Mouse (Mus musculus): ENCODE measurements around the gene Gatad2a. TPM values are rescaled to one million over a fixed set of nuclear protein-coding genes. Genes with fewer than 3 reads are reported as not detected.
A peak's percentile ranks its signal among the peaks of the same experiment; 100 is the strongest.
"Not testable (repeated sequence)": the region's sequence is repeated elsewhere in the genome, so short reads cannot be mapped to it uniquely, and the experiment has no call there.

The Gatad2a gene
- total RNA-seq (2021), result 10 to 100 TPM; 31.0 to 35.1 TPM
- long read RNA-seq, experiment 1, partial matches to known transcripts, result 3 of 31 reads
- long read RNA-seq, experiment 1, other reads (novel, unspliced or antisense), result 23 of 31 reads
- long read RNA-seq, experiment 2, transcript Gatad2a-202 (13 exons, 3,363 nt), result major isoform, 9 of 39 reads
- long read RNA-seq, experiment 2, partial matches to known transcripts, result 2 of 39 reads
- long read RNA-seq, experiment 2, other reads (novel, unspliced or antisense), result 24 of 39 reads

GRCm38 (mm10) chr8:69995776-69996588 is at the start of gene Gatad2a:
Gene Gatad2a, minus strand, starts transcription at chr8:69996384.
- DNase-seq, result peak; percentile 100
- intact Hi-C loops (cut with DNase I; ENCODE audit: low total_unique reads), result no loop called here

GRCm38 (mm10) chr8:70043996-70044395 is 47.8 kb upstream of the Gatad2a start:
- intact Hi-C loops (cut with DNase I; ENCODE audit: low total_unique reads), result no loop called here
- DNase-seq, result no peak

- DNase-seq, result peak; percentile 96
- intact Hi-C loops (cut with DNase I; ENCODE audit: low total_unique reads), result no loop called here
These were observed 46.6 kb upstream of the Gatad2a start, which contains the start of the genes Mau2 and Sugp1 for GRCm38 (mm10) chr8:70042583-70043455. Gene Mau2, minus strand, starts transcription at chr8:70042734. Gene Sugp1, plus strand, starts transcription at chr8:70042813.

GRCm38 (mm10) chr8:70041885-70042546 is 45.8 kb upstream of the Gatad2a start:
- intact Hi-C loops (cut with DNase I; ENCODE audit: low total_unique reads), result no loop called here
- DNase-seq, result peak; percentile 31

DNA sequence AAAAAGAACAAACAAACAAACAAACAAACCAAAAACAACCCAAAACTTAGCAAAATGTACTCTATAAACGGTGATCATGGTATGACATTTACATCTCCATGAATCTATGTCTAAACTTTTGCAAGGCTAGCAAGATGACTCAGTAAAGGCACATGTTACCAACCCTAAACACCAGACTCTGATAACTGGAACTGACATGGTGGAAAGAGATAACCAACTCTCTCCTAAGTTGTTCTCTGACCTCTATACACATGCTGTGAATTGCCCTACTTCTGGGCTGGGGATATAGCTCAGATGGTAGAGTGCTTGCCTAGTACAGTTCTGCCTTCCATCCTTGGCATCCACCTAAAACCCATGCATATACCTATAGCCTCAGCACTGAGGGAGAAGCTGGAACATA is 41.8 kb upstream of the Gatad2a start:
- intact Hi-C loops (cut with DNase I; ENCODE audit: low total_unique reads), result no loop called here
- no peak for DNase-seq

GRCm38 (mm10) chr8:70030255-70030654 is 34.1 kb upstream of the Gatad2a start:
- intact Hi-C loops (cut with DNase I; ENCODE audit: low total_unique reads), result no loop called here
- DNase-seq, result no peak

- intact Hi-C loops (cut with DNase I; ENCODE audit: low total_unique reads), result no loop called here
- DNase-seq, result no peak
These were observed 30.0 kb upstream of the Gatad2a start for GRCm38 (mm10) chr8:70026151-70026550.

- intact Hi-C loops (cut with DNase I; ENCODE audit: low total_unique reads), result no loop called here
- DNase-seq, result no peak
These were observed 27.4 kb upstream of the Gatad2a start for GRCm38 (mm10) chr8:70023596-70023995.

GRCm38 (mm10) chr8:70015017-70015416 is 18.8 kb upstream of the Gatad2a start:
- DNase-seq, result no peak
- intact Hi-C loops (cut with DNase I; ENCODE audit: low total_unique reads), result no loop called here

DNA sequence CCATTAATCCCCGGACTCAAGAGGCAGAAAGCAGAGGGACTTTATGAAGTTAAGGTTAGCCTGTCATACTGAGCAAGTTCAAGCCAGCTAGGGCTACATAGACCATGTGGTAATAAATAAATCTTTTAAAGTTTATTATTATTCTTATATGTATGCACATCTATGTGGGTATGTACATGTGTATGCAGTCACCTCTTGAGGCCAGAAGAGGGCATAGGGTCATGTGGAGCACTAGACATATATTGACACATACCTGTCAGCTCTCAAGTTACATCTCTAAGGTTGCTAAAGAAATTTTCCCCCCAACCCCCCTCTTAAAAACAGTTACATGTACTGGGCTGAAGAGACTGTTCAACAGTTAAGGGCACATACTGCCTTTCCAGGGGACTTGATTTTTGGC is 16.6 kb upstream of the Gatad2a start:
- intact Hi-C loops (cut with DNase I; ENCODE audit: low total_unique reads), result no loop called here
- DNase-seq, result no peak

DNA sequence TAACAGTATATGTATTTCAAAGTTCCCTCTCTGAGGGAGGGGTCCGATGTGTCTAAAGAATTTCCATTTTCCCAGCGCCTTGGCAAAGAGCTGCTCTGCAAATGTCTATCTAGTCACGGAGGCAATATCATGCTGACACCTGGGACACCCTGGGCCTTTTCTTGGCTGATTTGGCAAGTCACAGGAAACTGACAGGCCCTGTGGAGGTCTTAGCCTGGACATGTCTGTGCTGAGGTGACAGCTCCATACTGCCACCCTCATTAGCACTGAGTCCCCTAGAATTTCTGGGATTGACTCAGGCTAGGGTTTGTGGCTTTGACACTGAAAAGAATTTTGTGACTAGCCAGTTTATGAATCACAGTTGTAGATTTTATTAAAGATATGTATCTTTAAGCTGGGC is 16.2 kb upstream of the Gatad2a start:
- no peak for DNase-seq
- intact Hi-C loops (cut with DNase I; ENCODE audit: low total_unique reads), result no loop called here

DNA sequence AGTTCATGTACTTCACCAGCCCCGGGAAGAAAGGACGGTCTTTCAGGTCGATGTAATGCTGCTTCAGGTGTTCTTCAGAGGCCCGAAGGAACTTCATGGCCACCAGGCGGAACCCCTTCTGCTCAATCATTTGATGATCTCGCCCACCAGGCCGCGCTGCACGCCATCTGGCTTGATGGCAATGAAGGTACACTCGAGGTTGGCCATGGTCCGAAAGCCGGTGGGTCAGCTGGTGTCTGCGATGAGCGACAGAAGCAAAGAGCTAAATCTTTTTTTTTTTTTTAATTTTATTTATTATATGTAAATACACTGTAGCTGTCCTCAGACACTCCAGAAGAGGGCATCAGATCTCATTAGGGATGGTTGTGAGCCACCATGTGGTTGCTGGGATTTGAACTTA is 14.6 kb upstream of the Gatad2a start:
- intact Hi-C loops (cut with DNase I; ENCODE audit: low total_unique reads); DNase-seq: not testable (repeated sequence)

DNA sequence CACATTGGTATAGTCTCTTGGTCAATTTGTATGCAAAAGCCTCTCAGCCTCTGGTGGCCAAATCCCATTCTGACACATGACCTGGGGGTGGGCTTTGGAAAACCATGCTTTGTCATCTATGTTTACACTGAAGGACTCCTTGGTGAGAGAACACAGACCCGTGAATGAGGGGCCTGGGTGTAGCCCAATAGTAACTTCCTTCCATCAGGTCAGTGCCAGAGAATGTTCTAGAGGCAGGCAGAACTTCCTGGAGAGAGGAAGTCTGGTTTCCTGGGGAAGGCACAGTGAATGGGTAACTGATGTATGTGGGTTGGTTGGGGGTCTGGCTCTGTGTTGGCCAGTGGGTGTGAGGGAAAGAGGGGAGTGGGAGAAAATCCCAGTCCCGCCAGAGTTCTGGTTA is 9.0 kb upstream of the Gatad2a start:
- intact Hi-C loops (cut with DNase I; ENCODE audit: low total_unique reads), result no loop called here
- DNase-seq, result no peak

GRCm38 (mm10) chr8:70004345-70004744 is 8.2 kb upstream of the Gatad2a start:
- DNase-seq, result no peak
- intact Hi-C loops (cut with DNase I; ENCODE audit: low total_unique reads), result no loop called here

DNA sequence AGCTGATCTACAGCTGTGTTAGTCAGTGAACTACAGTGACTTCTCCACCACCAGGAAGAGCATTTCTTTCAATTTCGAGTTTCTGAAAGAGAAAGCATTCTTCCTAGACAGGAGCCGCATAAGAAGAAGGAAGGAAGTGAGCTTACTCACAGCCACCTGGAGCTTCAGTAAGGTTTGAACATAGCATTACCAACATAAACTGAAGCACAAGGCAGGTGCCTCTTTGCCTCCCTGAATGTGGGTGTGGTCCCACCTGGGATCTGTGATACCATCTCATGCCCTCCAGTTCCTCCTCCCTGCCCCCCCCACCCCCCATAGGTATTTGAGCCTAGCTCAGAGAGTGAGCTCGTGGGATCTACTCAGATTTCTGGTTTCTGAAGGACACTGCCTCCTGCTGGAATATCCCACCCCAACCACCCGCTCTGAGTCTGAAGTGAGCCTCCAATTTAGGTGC is 7.0 kb upstream of the Gatad2a start:
- no peak for DNase-seq
- intact Hi-C loops (cut with DNase I; ENCODE audit: low total_unique reads), result no loop called here

DNA sequence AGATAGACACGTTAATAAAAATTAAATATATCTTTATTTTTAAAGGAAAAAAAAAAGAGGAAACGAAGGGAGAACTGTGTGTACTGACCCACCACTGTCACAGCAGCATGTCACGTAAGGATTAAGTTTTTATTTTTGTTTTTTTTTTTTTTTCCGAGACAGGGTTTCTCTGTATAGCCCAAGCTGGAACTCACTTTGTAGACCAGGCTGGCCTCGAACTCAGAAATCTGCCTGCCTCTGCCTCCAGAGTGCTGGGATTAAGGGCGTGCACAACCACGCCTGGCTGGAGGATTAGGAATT is 5.7 kb upstream of the Gatad2a start:
- DNase-seq, result not testable (repeated sequence)
- intact Hi-C loops (cut with DNase I; ENCODE audit: low total_unique reads), result loop anchor here (1.0 kb wide), 1 partner anchor 83 kb away; no protein-coding TSS in a partner anchor

- intact Hi-C loops (cut with DNase I; ENCODE audit: low total_unique reads), result loop anchor here (1.0 kb wide), 1 partner anchor 82 kb away; no protein-coding TSS in a partner anchor
- peak; percentile 61 for DNase-seq
These were observed 5.2 kb upstream of the Gatad2a start for GRCm38 (mm10) chr8:70001176-70001891.

DNA sequence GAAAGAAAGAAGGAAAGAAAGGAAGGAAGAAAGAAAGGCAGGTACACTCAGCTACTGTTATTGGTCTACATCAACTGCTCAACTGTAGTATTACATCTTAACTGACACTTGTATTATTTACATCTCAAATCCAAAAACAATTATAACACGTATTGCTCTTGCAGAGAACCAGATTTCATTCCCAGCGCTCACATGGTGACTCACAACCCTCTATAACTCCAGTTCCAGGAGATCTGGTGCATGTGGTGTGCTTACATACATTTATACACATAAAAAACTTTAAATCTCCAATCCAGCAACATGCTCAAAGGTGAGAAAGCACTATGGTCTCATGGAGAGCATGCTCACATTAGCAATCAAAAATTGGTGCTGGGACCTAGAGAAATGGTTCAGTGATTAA is 4.0 kb upstream of the Gatad2a start:
- DNase-seq, result no peak
- intact Hi-C loops (cut with DNase I; ENCODE audit: low total_unique reads), result no loop called here

DNA sequence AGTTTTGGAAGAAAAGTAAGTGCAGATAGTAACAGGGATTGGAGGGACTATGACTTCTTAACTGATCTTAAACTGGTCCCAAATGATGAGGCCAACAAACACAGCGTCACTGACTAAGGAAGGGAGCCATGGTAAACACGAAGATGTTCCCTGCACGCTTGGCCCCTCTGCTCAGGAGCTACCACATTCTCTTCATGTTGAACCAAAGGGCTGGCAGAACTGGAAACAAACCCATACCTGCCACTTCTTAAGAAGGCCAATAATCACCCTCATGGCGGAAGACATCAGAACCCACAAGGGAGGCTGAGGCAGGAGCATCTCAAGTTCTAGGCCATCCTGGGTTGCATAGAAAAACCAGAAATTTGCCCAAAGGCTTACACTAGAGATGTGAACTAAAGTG is 3.1 kb upstream of the Gatad2a start:
- intact Hi-C loops (cut with DNase I; ENCODE audit: low total_unique reads), result no loop called here

More for the DNA sequence above, 3.1 kb upstream of the Gatad2a start:
- DNase-seq, result no peak

Data from gastrocnemius, postnatal 14 days (tissue).